Mouse (Mus musculus): ENCODE measurements at regions not wholly inside any gene's neighbourhood (a gene's known extent, or its start where the extent isn't known, plus 50 kb on each side); places are given as distances from the start of the nearest gene placed in this dataset.

GRCm38 (mm10) chr16:13474274-13474673 is 193.7 kb downstream of the Parn start:
- TF ChIP-seq CTCF (IDR thresholded peaks at IDR 0.05; ENCODE audit: borderline replicate concordance, insufficient read depth, low read length) (no peak), POLR2A (IDR thresholded peaks at IDR 0.05; ENCODE audit: low read depth, low read length) (no peak)
